Mouse (Mus musculus) MEL (cell line): ENCODE results near the gene Hs3st5.

ENCODE experiments used
- CTCF ChIP-seq, 3 experiments: IDR thresholded peaks in 2 of 3; conservative IDR thresholded peaks in 1 of 3; 2 replicates each; pipeline ENCODE4 v1.5.1; 2011 to 2012; ENCODE audit warnings: low read length in 3 of 3, low read depth in 2 of 3, mild to moderate bottlenecking in 2 of 3, improper control_type of control experiment in 1 of 3, inconsistent platforms in 1 of 3, mixed read lengths in 1 of 3, moderate library complexity in 1 of 3; ENCODE audit not compliant: control insufficient read depth in 1 of 3, insufficient read depth in 1 of 3, poor library complexity in 1 of 3, severe bottlenecking in 1 of 3
- EP300 ChIP-seq, 2 experiments: IDR thresholded peaks; 2 replicates each; pipeline ENCODE4 v1.6.1; 2011; ENCODE audit warnings: improper control_type of control experiment in 2 of 2, low read length in 2 of 2, low read depth in 1 of 2, mild to moderate bottlenecking in 1 of 2
- GABPA ChIP-seq: IDR thresholded peaks from 2 replicates; pipeline ENCODE4 v1.6.1; 2012; ENCODE audit warnings: low read depth, mild to moderate bottlenecking, inconsistent platforms, low read length, improper control_type of control experiment, moderate library complexity
- MAX ChIP-seq: IDR thresholded peaks from 2 replicates; pipeline ENCODE4 v1.6.1; 2011; ENCODE audit warnings: low read length, improper control_type of control experiment
- NELFE ChIP-seq: IDR thresholded peaks from 2 replicates; pipeline ENCODE4 v1.6.1; 2011; ENCODE audit warnings: low read depth, low read length, improper control_type of control experiment
- POLR2A ChIP-seq, 2 experiments: IDR thresholded peaks; 2 replicates each; pipeline ENCODE4 v1.6.1; 2011 to 2012; ENCODE audit warnings: low read length in 2 of 2, mild to moderate bottlenecking in 2 of 2, control low read depth in 1 of 2, improper control_type of control experiment in 1 of 2, low read depth in 1 of 2, moderate library complexity in 1 of 2; ENCODE audit not compliant: control insufficient read depth in 1 of 2, insufficient read depth in 1 of 2, poor library complexity in 1 of 2
- POLR2AphosphoS5 ChIP-seq: IDR thresholded peaks from 2 replicates; pipeline ENCODE4 v1.6.1; 2012; ENCODE audit warnings: low read depth, borderline replicate concordance, mild to moderate bottlenecking, inconsistent platforms, low read length, moderate library complexity, mixed read lengths
- USF2 ChIP-seq, 2 experiments: IDR thresholded peaks; 2 replicates each; pipeline ENCODE4 v1.6.1; 2011 to 2012; ENCODE audit warnings: improper control_type of control experiment in 2 of 2, low read length in 2 of 2, borderline replicate concordance in 1 of 2, inconsistent platforms in 1 of 2, low read depth in 1 of 2, mild to moderate bottlenecking in 1 of 2; ENCODE audit not compliant: insufficient read depth in 1 of 2
- ZC3H11A ChIP-seq: IDR thresholded peaks from 2 replicates; pipeline ENCODE4 v1.6.1; 2012; ENCODE audit warnings: low read depth, mild to moderate bottlenecking, inconsistent platforms, low read length, improper control_type of control experiment
- ZKSCAN1 ChIP-seq: IDR thresholded peaks from 2 replicates; pipeline ENCODE4 v1.6.1; 2012; ENCODE audit warnings: low read depth, mild to moderate bottlenecking, inconsistent platforms, low read length, improper control_type of control experiment, moderate library complexity

- TF ChIP-seq USF2 (IDR thresholded peaks at IDR 0.05; ENCODE audit: borderline replicate concordance in 1 of 2, insufficient read depth in 1 of 2, low read depth in 1 of 2, low read length in 2 of 2), result no peak
- TF ChIP-seq EP300 (IDR thresholded peaks at IDR 0.05; ENCODE audit: low read depth in 1 of 2, low read length in 2 of 2), result no peak
- TF ChIP-seq ZKSCAN1, result no peak
- no peak for TF ChIP-seq CTCF (IDR thresholded peaks at IDR 0.05 in 2 of 3, conservative IDR thresholded peaks at IDR 0.05 in 1 of 3; ENCODE audit: control insufficient read depth in 1 of 3, insufficient read depth in 1 of 3, low read depth in 2 of 3, low read length in 3 of 3, poor library complexity in 1 of 3, severe bottlenecking in 1 of 3)
- TF ChIP-seq NELFE, result no peak
- TF ChIP-seq POLR2A (IDR thresholded peaks at IDR 0.05; ENCODE audit: control insufficient read depth in 1 of 2, insufficient read depth in 1 of 2, low read depth in 1 of 2, low read length in 2 of 2, poor library complexity in 1 of 2), result no peak
- no peak for TF ChIP-seq POLR2AphosphoS5
- no peak for TF ChIP-seq MAX
- no peak for TF ChIP-seq ZC3H11A
- no peak for TF ChIP-seq GABPA
Measured at GRCm38 (mm10) chr10:36803705-36804104, 297.1 kb downstream of the Hs3st5 start.
